Mouse (Mus musculus): ENCODE results near the gene Sfr1. TPM values are rescaled to one million over a fixed set of nuclear protein-coding genes. Genes with fewer than 3 reads are reported as not detected.

Gene Sfr1
- polyA plus RNA-seq, 1 experiment, result not detected

DNA sequence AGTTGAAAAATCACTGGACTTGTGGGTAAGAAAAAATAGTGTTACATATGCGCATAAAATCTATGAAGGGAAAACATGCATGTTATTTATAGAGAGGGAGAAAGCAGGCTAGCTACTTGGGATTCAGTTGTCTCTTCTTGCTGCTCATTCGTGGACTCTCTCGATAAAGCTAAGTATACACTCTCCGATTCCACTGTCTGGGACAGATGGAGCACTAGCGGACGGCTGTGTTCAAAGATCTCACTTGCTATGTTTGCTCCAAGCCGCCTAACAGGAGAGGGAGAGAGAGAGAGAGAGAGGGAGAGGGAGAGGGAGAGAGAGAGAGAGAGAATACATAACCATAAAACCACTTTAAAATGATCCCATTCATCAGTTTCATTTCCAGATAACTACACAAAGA, 48.7 kb downstream of the Sfr1 start:
- TF ChIP-seq CTCF (IDR thresholded peaks at IDR 0.05; ENCODE audit: insufficient read depth, low read depth, low read length) (no peak), POLR2A (IDR thresholded peaks at IDR 0.05; ENCODE audit: insufficient read depth, low read depth, low read length) (no peak)
- Histone ChIP-seq H3K27ac (ENCODE audit: insufficient read depth, low read depth, low read length) (no peak overlapping the region), H3K4me1 (ENCODE audit: control insufficient read depth, insufficient read depth, low read length) (peaks cover 3% of the 10 kb centered on the region; the same call in 1 of the 2 replicates), H3K4me3 (ENCODE audit: insufficient read depth, low read depth, low read length) (no peak overlapping the region)
- WGBS, result 77% methylated on average over 7 of the region's 7 CpGs

- peaks cover 3% of the 10 kb centered on the region; the same call in 1 of the 2 replicates for H3K4me1 ChIP-seq (ENCODE audit: control insufficient read depth, insufficient read depth, low read length)
- WGBS, result 85% methylated on average over 11 of the region's 11 CpGs
- H3K27ac ChIP-seq (ENCODE audit: insufficient read depth, low read depth, low read length), result no peak overlapping the region
- H3K4me3 ChIP-seq (ENCODE audit: insufficient read depth, low read depth, low read length), result no peak overlapping the region
- no peak for TF ChIP-seq CTCF (IDR thresholded peaks at IDR 0.05; ENCODE audit: insufficient read depth, low read depth, low read length)
- no peak for TF ChIP-seq POLR2A (IDR thresholded peaks at IDR 0.05; ENCODE audit: insufficient read depth, low read depth, low read length)
These were observed 49.5 kb downstream of the Sfr1 start for GRCm38 (mm10) chr19:47780972-47781371.

GRCm38 (mm10) chr19:47783898-47784297, 52.4 kb downstream of the Sfr1 start:
- no peak for TF ChIP-seq POLR2A (IDR thresholded peaks at IDR 0.05; ENCODE audit: insufficient read depth, low read depth, low read length)
- TF ChIP-seq CTCF (IDR thresholded peaks at IDR 0.05; ENCODE audit: insufficient read depth, low read depth, low read length), result no peak
- no peaks in the 10 kb centered on the region for H3K4me1 ChIP-seq (ENCODE audit: control insufficient read depth, insufficient read depth, low read length)
- H3K4me3 ChIP-seq (ENCODE audit: insufficient read depth, low read depth, low read length), result no peak overlapping the region
- 96% methylated on average over 6 of the region's 6 CpGs for WGBS
- no peak overlapping the region for H3K27ac ChIP-seq (ENCODE audit: insufficient read depth, low read depth, low read length)

Other genes starting within 250 kb of the Sfr1 start
- gene Stn1, start 194.2 kb upstream of the Sfr1 start, polyA plus RNA-seq (2012; ENCODE audit: insufficient read depth, insufficient read length, low replicate concordance, missing spikeins), result not detected in 2 replicates
- 165 TPM in 1 of 2 replicates, not detected in the other for gene Slk, start 152.0 kb upstream of the Sfr1 start, polyA plus RNA-seq (2012; ENCODE audit: insufficient read depth, insufficient read length, low replicate concordance, missing spikeins)
- not detected in 2 replicates for gene Col17a1, start 39.6 kb upstream of the Sfr1 start, polyA plus RNA-seq (2012; ENCODE audit: insufficient read depth, insufficient read length, low replicate concordance, missing spikeins)
- not detected in 2 replicates for gene Gsto1, start 123.3 kb downstream of the Sfr1 start, polyA plus RNA-seq (2012; ENCODE audit: insufficient read depth, insufficient read length, low replicate concordance, missing spikeins)
- gene Gsto2, start 133.9 kb downstream of the Sfr1 start, polyA plus RNA-seq (2012; ENCODE audit: insufficient read depth, insufficient read length, low replicate concordance, missing spikeins), result not detected in 2 replicates
- gene Cfap43, start 187.6 kb downstream of the Sfr1 start, polyA plus RNA-seq (2012; ENCODE audit: insufficient read depth, insufficient read length, low replicate concordance, missing spikeins), result not detected in 2 replicates
- not detected in 2 replicates for gene Itprip, start 187.6 kb downstream of the Sfr1 start, polyA plus RNA-seq (2012; ENCODE audit: insufficient read depth, insufficient read length, low replicate concordance, missing spikeins)
- not detected in 2 replicates for gene Cfap58, start 206.0 kb downstream of the Sfr1 start, polyA plus RNA-seq (2012; ENCODE audit: insufficient read depth, insufficient read length, low replicate concordance, missing spikeins)

All from olfactory bulb, adult 2 months (tissue).